Mouse (Mus musculus) E14TG2a.4 (cell line): Measurements from ENCODE around the gene H2-Ob.

Experiments used
- H3K27me3 ChIP-seq: 2 replicates; pipeline ENCODE4 v1.6.1; 2014; ENCODE audit warnings: low read length, control low read depth; ENCODE audit not compliant: insufficient read depth
- H3K36me3 ChIP-seq: 2 replicates; pipeline ENCODE4 v1.6.1; 2014; ENCODE audit warnings: low read length, control low read depth; ENCODE audit not compliant: insufficient read depth
- H3K4me1 ChIP-seq: replicated peaks from 2 replicates; pipeline ENCODE4 v1.6.1; 2014; ENCODE audit warnings: low read depth, low read length, control low read depth
- H3K4me3 ChIP-seq: replicated peaks from 2 replicates; pipeline ENCODE4 v1.5.1; 2014; ENCODE audit warnings: mild to moderate bottlenecking, low read length
- H3K9me3 ChIP-seq: 2 replicates; pipeline ENCODE4 v1.6.1; 2014; ENCODE audit warnings: low read length, control low read depth
- CTCF ChIP-seq: conservative IDR thresholded peaks from 2 replicates; pipeline ENCODE4 v1.5.1; 2014; ENCODE audit warnings: low read length
- NANOG ChIP-seq: IDR thresholded peaks from 2 replicates; pipeline ENCODE4 v1.6.1; 2014; ENCODE audit warnings: borderline replicate concordance, low read length, mixed read lengths
- POU5F1 ChIP-seq: IDR thresholded peaks from 2 replicates; pipeline ENCODE4 v1.6.1; 2014; ENCODE audit warnings: low read length, borderline replicate concordance

H2-Ob gene

DNA sequence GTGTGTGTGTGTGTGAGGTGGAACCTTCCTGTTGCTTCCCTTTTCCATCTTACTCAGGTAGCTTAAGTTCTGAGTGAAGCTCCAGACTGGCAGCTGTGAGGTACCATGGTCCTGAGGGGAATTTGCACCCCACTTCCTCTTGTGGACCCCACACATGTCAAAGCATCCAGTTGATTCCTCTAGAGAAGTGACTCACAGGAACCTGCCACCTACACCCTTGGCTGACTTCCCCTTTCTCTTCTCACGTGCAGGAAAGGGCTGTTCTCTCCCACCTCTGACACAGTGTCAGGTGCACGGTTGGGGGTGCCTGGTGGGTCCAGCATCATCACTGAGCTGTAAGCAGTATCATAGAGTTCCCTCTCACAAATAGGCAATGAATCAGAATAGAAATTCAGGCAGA is 54.8 kb downstream of the H2-Ob start:
- H3K27me3 ChIP-seq: peaks cover 20% of the 10 kb centered on the region; the same call in 1 of the 2 replicates
- no peaks in the 10 kb centered on the region for H3K9me3 ChIP-seq
- H3K36me3 ChIP-seq: no peaks in the 10 kb centered on the region
- H3K4me1 ChIP-seq: peaks cover 9% of the 10 kb centered on the region; the same call in 1 of the 2 replicates
- no peak for TF ChIP-seq NANOG
- no peak for TF ChIP-seq CTCF
- TF ChIP-seq POU5F1: no peak
- no peak overlapping the region for H3K4me3 ChIP-seq

DNA sequence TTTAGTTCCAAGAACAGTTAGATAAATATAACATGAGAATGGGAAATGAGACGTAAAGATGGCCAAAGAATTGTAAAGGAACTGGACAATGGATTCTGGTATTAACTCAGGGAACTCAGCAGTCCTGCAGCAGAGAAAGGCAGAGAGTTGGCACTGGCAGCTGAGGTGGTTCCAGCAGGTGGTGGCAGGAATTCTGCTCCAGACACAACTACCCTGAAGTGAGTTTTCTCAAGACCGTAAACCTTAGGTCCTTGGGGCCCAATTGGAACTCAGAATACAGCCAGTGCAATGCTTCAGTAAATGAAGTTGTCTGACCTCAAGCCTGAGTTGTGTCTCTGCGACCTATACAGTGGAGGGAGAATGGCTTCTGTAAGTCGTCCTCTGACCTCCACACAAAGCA is 55.5 kb downstream of the H2-Ob start:
- no peaks in the 10 kb centered on the region for H3K9me3 ChIP-seq
- no peaks in the 10 kb centered on the region for H3K36me3 ChIP-seq
- TF ChIP-seq NANOG: no peak
- no peak for TF ChIP-seq POU5F1
- no peak for TF ChIP-seq CTCF
- H3K4me1 ChIP-seq: peaks cover 13% of the 10 kb centered on the region
- H3K27me3 ChIP-seq: peaks cover 20% of the 10 kb centered on the region; the same call in 1 of the 2 replicates
- H3K4me3 ChIP-seq: no peak overlapping the region

DNA sequence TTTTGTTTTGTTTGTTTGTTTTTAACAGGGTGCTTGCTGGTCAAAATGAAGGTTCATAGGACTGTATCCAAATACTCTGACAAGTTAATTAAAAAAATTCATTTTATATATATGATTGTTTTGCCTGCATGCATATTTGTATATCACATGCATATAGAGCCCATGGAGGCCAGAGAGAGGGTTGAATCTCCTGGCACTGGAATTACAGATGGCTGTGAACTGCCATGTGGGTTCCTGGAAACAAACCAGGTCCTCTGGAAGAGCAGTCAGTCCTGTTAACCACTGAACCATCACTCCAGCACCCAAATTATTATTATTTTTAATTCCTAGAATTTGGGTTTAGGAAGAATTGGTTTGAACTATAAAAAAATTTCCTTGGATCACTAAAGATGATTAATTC is 56.6 kb downstream of the H2-Ob start:
- Histone ChIP-seq H3K4me1 (peaks cover 17% of the 10 kb centered on the region), H3K4me3 (no peak overlapping the region), H3K9me3 (no peaks in the 10 kb centered on the region)

DNA sequence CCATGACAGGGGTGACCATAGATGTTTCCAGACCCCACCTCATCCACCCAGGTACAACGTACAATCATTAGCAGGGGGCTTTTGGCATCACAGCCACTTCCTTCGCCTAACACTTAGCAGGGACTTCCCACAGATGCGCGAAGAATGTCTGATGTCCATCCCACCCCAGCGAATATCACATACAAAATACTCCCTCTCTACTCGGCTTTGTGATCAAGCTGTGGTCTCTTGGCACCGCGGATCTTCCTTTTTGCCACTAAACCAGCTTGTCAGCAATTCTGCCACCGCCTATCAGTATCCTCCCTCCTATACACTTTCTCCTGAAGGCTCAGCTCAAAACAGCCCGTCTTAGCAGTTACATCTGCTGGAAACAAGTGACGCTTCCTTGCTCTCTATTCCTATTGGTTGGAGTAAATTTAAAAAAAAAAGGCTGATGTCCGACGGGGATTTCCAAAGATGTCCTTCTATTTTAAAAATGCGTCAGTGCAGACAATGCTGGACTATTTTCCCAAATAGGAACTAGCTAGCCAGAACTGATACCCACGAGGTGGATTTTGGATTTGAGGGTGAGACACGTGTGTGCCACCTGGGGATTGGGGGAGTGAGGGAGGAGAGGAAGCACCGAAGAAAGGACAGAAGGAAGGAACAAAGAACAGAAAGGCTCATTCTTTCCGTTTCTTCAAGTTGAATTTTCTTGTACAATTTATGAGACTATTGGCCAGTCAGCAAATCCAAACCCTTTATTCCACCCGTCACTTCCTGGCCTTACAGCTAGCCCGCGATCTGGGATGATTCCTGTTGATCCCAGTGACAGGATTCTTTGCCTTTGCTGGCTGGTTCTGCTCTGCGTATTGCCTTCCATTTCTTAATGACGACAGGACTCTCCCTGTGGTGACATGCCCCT is 57.4 kb downstream of the H2-Ob start:
- TF ChIP-seq CTCF: no peak
- no peak for TF ChIP-seq NANOG
- no peak for TF ChIP-seq POU5F1

More for the DNA sequence above, 56.6 kb downstream of the H2-Ob start:
- TF ChIP-seq NANOG (no peak), CTCF (no peak), POU5F1 (no peak)
- H3K27me3 ChIP-seq: peaks cover 20% of the 10 kb centered on the region; the same call in 1 of the 2 replicates
- no peaks in the 10 kb centered on the region for H3K36me3 ChIP-seq

DNA sequence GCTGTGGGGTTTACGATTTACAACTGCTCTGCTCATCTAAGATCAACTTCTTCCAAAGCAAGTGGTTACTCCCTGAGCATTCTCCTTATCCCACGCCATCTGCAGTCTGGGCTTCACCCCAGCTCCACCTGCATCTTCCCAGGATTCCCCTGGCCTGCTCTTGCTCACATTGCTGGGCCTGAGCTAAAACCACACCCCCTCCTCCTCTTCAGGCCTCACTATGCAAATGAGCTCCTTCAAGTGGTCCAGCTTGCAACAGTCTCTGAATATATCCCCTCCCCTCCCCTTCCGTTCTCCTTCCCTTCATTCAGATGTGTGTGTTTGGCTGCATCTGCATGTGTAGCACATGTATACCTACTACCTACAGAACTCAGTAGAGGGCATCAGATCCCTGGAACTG is 60.7 kb downstream of the H2-Ob start:
- Histone ChIP-seq H3K4me3 (no peak overlapping the region), H3K9me3 (no peaks in the 10 kb centered on the region), H3K4me1 (peaks cover 15% of the 10 kb centered on the region), H3K27me3 (peaks cover 20% of the 10 kb centered on the region; the same call in 1 of the 2 replicates), H3K36me3 (no peaks in the 10 kb centered on the region)
- TF ChIP-seq NANOG (no peak), CTCF (no peak), POU5F1 (no peak)

More for the DNA sequence above, 57.4 kb downstream of the H2-Ob start:
- Histone ChIP-seq H3K9me3 (no peaks in the 10 kb centered on the region), H3K4me1 (peaks cover 17% of the 10 kb centered on the region), H3K4me3 (no peak overlapping the region), H3K27me3 (peaks cover 20% of the 10 kb centered on the region; the same call in 1 of the 2 replicates), H3K36me3 (no peaks in the 10 kb centered on the region)

DNA sequence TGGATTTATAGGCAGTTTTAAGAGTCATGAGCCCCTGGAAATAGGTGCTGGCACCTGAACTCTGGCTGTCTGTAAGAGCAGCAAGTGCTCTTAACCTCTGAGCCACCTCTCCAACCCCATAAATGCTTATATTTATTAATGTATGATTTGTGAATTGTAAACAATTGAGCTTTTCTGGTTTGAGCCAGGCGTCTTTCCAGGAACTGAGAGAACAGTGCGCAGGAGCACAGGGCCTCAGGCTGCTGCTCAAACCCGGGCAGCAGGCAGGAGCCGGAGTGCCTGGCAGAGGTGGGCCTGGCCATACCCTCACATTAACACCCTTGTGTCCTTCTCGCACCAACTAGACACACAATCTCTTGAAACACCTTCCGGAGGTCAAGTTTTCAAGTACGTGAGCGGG is 61.4 kb downstream of the H2-Ob start:
- TF ChIP-seq CTCF (no peak), NANOG (no peak), POU5F1 (no peak)
- Histone ChIP-seq H3K36me3 (no peaks in the 10 kb centered on the region), H3K4me3 (no peak overlapping the region), H3K27me3 (peaks cover 20% of the 10 kb centered on the region; the same call in 1 of the 2 replicates), H3K4me1 (peaks cover 15% of the 10 kb centered on the region), H3K9me3 (no peaks in the 10 kb centered on the region)

DNA sequence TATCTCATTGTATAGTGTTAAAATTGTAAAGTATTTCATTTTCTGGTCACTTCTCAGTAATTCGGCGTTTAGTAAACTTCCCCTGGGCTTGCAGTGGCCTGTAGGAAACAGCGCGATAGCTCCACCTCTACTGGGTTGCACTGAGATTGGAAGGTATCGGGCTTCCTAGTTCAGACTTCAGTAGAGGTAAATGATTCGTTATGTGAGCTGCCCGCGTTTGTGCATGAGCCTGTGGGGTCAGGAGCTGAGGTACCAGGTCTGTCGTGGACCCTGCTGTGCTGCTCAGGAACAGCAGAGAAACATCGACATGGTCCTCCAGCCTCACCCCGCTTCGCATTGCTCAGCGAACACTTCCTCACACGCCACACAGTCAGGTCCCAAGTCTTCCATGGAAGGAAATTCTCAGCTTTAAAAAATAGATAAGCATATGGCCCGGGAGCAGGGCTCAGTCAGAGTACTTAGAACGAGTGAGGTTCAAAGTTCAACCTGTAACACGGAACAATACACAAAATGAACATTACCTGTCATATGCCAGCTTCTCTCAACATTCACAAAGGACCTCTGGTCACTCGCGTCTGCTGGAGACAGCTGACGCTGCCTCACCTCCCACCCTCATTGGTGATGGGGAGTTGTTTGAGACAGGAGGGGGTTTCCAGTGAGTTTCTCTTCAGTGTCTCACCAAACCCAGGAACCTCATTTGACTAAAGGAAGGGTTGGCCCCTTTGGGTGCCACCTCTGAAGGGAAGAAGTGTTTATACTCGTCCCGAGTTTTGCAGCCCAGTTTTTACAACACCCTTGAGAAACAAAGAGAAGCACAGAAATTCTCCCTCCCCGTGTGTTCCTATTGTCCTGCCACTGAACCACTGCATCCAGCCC is 62.2 kb downstream of the H2-Ob start:
- H3K4me1 ChIP-seq: peaks cover 12% of the 10 kb centered on the region
- H3K27me3 ChIP-seq: peaks cover 17% of the 10 kb centered on the region; the same call in 1 of the 2 replicates
- TF ChIP-seq CTCF (no peak), POU5F1 (no peak), NANOG (no peak)

DNA sequence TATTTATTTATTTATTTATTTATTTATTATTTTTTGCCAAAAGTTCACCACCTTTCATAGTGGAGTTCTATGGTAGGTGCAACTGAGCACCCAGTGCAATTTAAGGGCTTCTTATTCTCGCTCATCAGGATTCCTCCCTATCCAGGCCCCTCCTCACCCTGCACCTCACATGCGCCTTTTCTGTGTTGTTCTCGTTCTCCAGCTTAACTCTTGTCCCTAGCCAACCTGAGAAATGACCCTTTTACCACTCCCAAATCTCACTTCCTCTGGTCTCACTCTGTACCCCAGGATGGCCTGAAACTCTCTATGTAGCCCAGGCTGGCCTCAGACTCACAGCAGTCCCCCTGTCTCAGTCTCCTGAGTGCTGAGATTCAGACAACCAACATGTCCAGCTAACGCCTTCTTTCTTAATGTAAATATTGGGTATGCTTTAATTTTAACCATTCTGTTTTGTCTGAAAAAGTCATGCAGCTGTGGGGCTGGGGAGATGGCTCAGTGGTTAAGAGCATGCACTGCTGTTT is 63.0 kb downstream of the H2-Ob start:
- H3K4me3 ChIP-seq: no peak overlapping the region
- H3K9me3 ChIP-seq: no peaks in the 10 kb centered on the region
- no peaks in the 10 kb centered on the region for H3K36me3 ChIP-seq
- TF ChIP-seq NANOG (no peak), CTCF (no peak), POU5F1 (no peak)
- peaks cover 8% of the 10 kb centered on the region for H3K4me1 ChIP-seq
- H3K27me3 ChIP-seq: peaks cover 10% of the 10 kb centered on the region; the same call in 1 of the 2 replicates

More for the DNA sequence above, 62.2 kb downstream of the H2-Ob start:
- no peak overlapping the region for H3K4me3 ChIP-seq
- H3K36me3 ChIP-seq: no peaks in the 10 kb centered on the region
- no peaks in the 10 kb centered on the region for H3K9me3 ChIP-seq
